In the genomic region with DNA sequence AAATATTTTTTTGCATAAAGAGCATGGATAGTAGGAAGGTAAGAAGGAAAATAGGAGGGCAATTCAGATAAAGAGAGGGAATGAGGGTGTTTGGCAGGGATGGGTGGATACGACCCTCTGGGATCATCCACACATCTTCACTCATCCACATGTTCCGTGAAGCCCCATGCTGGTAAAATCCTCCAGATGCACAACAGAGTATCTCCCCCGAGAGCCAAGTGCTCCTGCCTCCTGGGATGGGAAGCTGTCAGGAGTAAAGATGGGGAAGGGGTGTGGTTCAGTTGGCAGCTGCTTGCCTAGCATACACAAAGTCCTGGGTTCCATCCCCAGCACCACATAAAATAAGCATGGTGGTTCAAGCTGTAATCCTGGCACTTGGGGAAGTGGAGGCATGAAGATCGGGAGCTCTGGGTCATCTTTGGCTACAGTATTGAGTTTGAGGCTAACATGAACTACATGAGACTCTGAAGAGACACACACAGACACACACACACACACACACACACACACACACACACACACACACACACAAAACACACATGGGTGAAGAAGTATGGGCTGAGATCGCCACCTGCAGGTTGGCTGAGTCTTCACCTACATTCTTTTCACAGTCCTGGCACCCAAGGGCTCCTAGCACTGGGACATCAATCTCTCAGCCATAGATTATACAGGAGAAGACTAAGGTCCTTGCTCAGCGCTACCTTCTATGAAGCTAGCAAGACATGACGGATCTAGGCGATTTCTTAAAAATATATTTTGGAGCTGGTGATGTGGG, we compare ENCODE assay signal across 9 mouse cellular contexts. TPM values are rescaled to one million over a fixed set of nuclear protein-coding genes. Genes with fewer than 3 reads are reported as not detected.
DNase-seq lines count a peak whose midpoint lies in the region; ATAC-seq and TF ChIP-seq lines count a peak whose summit lies in the region.
"Had no signal": no experiment of that assay in that cellular context is flagged by ENCODE, and none has a peak within 500 bp of the region (broad histone marks: within the 10 kb centered on the region; RNA-seq: fewer than 3 reads in every experiment).

No protein-coding gene starts in this region.

- H3ac ChIP-seq in C2C12 (ENCODE audit: control insufficient read depth, insufficient read length, low read depth): no peak overlapping the region

- no peaks in the 10 kb centered on the region for H3K79me3 ChIP-seq in C2C12 (ENCODE audit: low read depth)

- H3K27ac ChIP-seq in kidney, embryonic 14.5 days (ENCODE audit: low read depth, low read length): no peak overlapping the region
- H3K27ac ChIP-seq in heart, embryonic 10.5 days: no peak overlapping the region

- H3K4me3 ChIP-seq in kidney, embryonic 14.5 days (ENCODE audit: low read length): no peak overlapping the region
- H3K4me3 ChIP-seq in C2C12 (ENCODE audit: insufficient read depth, poor library complexity, severe bottlenecking): no peak overlapping the region
- H3K4me3 ChIP-seq in lung, adult 2 months (replicated peaks; ENCODE audit: extremely low read depth, low read depth, low read length): no peak overlapping the region
- H3K4me3 ChIP-seq in heart, embryonic 10.5 days: no peak overlapping the region

- H3K4me1 ChIP-seq in kidney, embryonic 14.5 days (ENCODE audit: control insufficient read depth, insufficient read depth, low read length): no peaks in the 10 kb centered on the region
- H3K4me1 ChIP-seq in lung, adult 2 months (ENCODE audit: control insufficient read depth, insufficient read depth, low read length): no peaks in the 10 kb centered on the region
- H3K4me1 ChIP-seq in heart, embryonic 10.5 days: no peaks in the 10 kb centered on the region

- no peaks in the 10 kb centered on the region for H3K27me3 ChIP-seq in kidney, embryonic 14.5 days (ENCODE audit: control insufficient read depth, insufficient read depth, low read length)
- peaks cover 8% of the 10 kb centered on the region for H3K27me3 ChIP-seq in C2C12 (ENCODE audit: control insufficient read depth, insufficient read depth, insufficient read length)
- H3K27me3 ChIP-seq in heart, embryonic 10.5 days (ENCODE audit: insufficient read depth, poor library complexity, severe bottlenecking): no peaks in the 10 kb centered on the region

- no peaks in the 10 kb centered on the region for H3K79me2 ChIP-seq in C2C12 (ENCODE audit: control insufficient read depth, insufficient read depth)

- peak; percentile 49 for TF ChIP-seq CTCF in C2C12 (IDR thresholded peaks at IDR 0.05; ENCODE audit: control insufficient read depth, insufficient read depth, insufficient read length)
- TF ChIP-seq CTCF in lung, adult 2 months (IDR thresholded peaks at IDR 0.05; ENCODE audit: insufficient read depth, low read length): peak; percentile 76

- no peak for TF ChIP-seq POLR2A in lung, adult 2 months (IDR thresholded peaks at IDR 0.05; ENCODE audit: borderline replicate concordance, extremely low read depth, low read depth, low read length)

- ATAC-seq in kidney, embryonic 14.5 days (ENCODE audit: low FRiP score, low TSS enrichment): no peak
- no peak for ATAC-seq in activated CD4-positive, CD25-positive, alpha-beta regulatory T cell, adult 4 months

- no peak overlapping the region for H3K9ac ChIP-seq in kidney, embryonic 14.5 days (ENCODE audit: low read depth, low read length)

- 72% methylated on average over 8 of the region's 8 CpGs for WGBS in kidney, embryonic 14.5 days
- 59% methylated on average over 8 of the region's 8 CpGs for WGBS in lung, adult 2 months
- 59% methylated on average over 8 of the region's 8 CpGs for whole genome bisulfite sequencing in heart, embryonic 10.5 days

- H3K4me2 ChIP-seq in kidney, embryonic 14.5 days (replicated peaks; ENCODE audit: low read depth, low read length): no peak overlapping the region

- no peaks in the 10 kb centered on the region for H3K9me3 ChIP-seq in kidney, embryonic 14.5 days (ENCODE audit: control insufficient read depth, low read length)
- H3K9me3 ChIP-seq in heart, embryonic 10.5 days: no peaks in the 10 kb centered on the region

- DNase-seq in kidney, adult 9 months: peak; percentile 52
- peak; percentile 31 for DNase-seq in T-cell, adult 2 months (ENCODE audit: low spot score)
- peak; percentile 46 for DNase-seq in lung, adult 2 months
- DNase-seq in c-Kit-positive CD71-positive TER-119-positive erythroid progenitor cells, embryonic 14.5 days (ENCODE audit: low spot score): no peak
- DNase-seq in heart, embryonic 10.5 days (ENCODE audit: low spot score): no peak

- no peaks in the 10 kb centered on the region for H3K36me3 ChIP-seq in kidney, embryonic 14.5 days (ENCODE audit: control insufficient read depth, insufficient read depth, low read length)
- H3K36me3 ChIP-seq in C2C12 (ENCODE audit: control insufficient read depth, insufficient read depth): no peaks in the 10 kb centered on the region
- H3K36me3 ChIP-seq in heart, embryonic 10.5 days: no peaks in the 10 kb centered on the region

TF ChIP-seq in C2C12, 6 proteins besides CTCF, POLR2A, EP300 and RAD21:
- no peak for TF ChIP-seq CEBPB (IDR thresholded peaks at IDR 0.05; ENCODE audit: low read depth)
- TF ChIP-seq MYOG (IDR thresholded peaks at IDR 0.05; ENCODE audit: control insufficient read depth, extremely low read depth, insufficient read length): no peak
- no peak for TF ChIP-seq FOSL1 (IDR thresholded peaks at IDR 0.05; ENCODE audit: insufficient read depth, low read length, poor library complexity, severe bottlenecking)
- TF ChIP-seq MAX (IDR thresholded peaks at IDR 0.05): no peak
- no peak for TF ChIP-seq MYOD1 (IDR thresholded peaks at IDR 0.05; ENCODE audit: control insufficient read depth, insufficient read length, low read depth)
- TF ChIP-seq USF1 (IDR thresholded peaks at IDR 0.05; ENCODE audit: low read depth): no peak

RNA-seq across cellular contexts. Expression of a gene that starts 7.3 kb away (rescaled TPM):
- 10.5 and 12.9 TPM in 2 replicates for polyA plus RNA-seq in kidney, embryonic 14.5 days (2014; fragmentation: Nextera tagmentation; extraction: Ambion mirVana)
- polyA plus RNA-seq in C2C12 (2012; fragmentation: generic; extraction: Trizol): 37.1 TPM
- polyA plus RNA-seq in lung, adult 2 months (2012; rRNA removed): 18.7 and 20.0 TPM in 2 replicates
- polyA plus RNA-seq in activated CD4-positive, CD25-positive, alpha-beta regulatory T cell, adult 4 months (2017; shearing (Covaris generic)): 1 to 10 TPM in 1 of 2 experiments, under 1 TPM in 1; 0.26 to 1.3 TPM
- 19.2 and 20.1 TPM in 2 replicates for polyA plus RNA-seq in heart, embryonic 10.5 days (2016; fragmentation: Nextera tagmentation; extraction: Ambion mirVana)

RNA-seq across cellular contexts. Expression of a gene that starts 22.8 kb away (rescaled TPM):
- polyA plus RNA-seq in kidney, embryonic 14.5 days (2014; fragmentation: Nextera tagmentation; extraction: Ambion mirVana): 139 and 188 TPM in 2 replicates
- polyA plus RNA-seq in C2C12 (2012; fragmentation: generic; extraction: Trizol): 331 TPM
- polyA plus RNA-seq in lung, adult 2 months (2012; rRNA removed): 83.0 and 86.2 TPM in 2 replicates
- polyA plus RNA-seq in activated CD4-positive, CD25-positive, alpha-beta regulatory T cell, adult 4 months (2017; shearing (Covaris generic)): 10 to 100 TPM; 28.6 to 32.4 TPM
- polyA plus RNA-seq in heart, embryonic 10.5 days (2016; fragmentation: Nextera tagmentation; extraction: Ambion mirVana): 125 and 201 TPM in 2 replicates

RNA-seq across cellular contexts. Expression of a gene that starts 49.1 kb away (rescaled TPM):
- polyA plus RNA-seq in kidney, embryonic 14.5 days (2014; fragmentation: Nextera tagmentation; extraction: Ambion mirVana): not detected in 2 replicates
- polyA plus RNA-seq in C2C12 (2012; fragmentation: generic; extraction: Trizol): 0.01 TPM
- 0.05 TPM in 1 of 2 replicates, not detected in the other for polyA plus RNA-seq in lung, adult 2 months (2012; rRNA removed)
- not detected for polyA plus RNA-seq in activated CD4-positive, CD25-positive, alpha-beta regulatory T cell, adult 4 months (2017; shearing (Covaris generic))
- not detected in 2 replicates for polyA plus RNA-seq in heart, embryonic 10.5 days (2016; fragmentation: Nextera tagmentation; extraction: Ambion mirVana)
- polyA plus RNA-seq: limb, embryonic 11.5 days had no signal

Comparison
In these comparisons a context has a peak if more than half of its experiments do, and no peak if none do; other contexts are left out.
1. DNase-seq: peak in kidney, adult 9 months (single experiment), T-cell, adult 2 months (single experiment) and lung, adult 2 months (single experiment); none in c-Kit-positive CD71-positive TER-119-positive erythroid progenitor cells, embryonic 14.5 days (single experiment) and heart, embryonic 10.5 days (single experiment).